Mouse (Mus musculus): ENCODE data around the gene Ephx1. TPM values are rescaled to one million over a fixed set of nuclear protein-coding genes. Genes with fewer than 3 reads are reported as not detected.

The Ephx1 gene
- polyA plus RNA-seq, 1 experiment from 2014 or later, result 3.8 TPM

GRCm38 (mm10) chr1:180974126-180974746 lies 46.5 kb downstream of the Ephx1 start:
- H3K4me3 ChIP-seq (ENCODE audit: low read length), result no peak overlapping the region
- H3K9me3 ChIP-seq (ENCODE audit: control insufficient read depth, low read length), result no peaks in the 10 kb centered on the region
- no peaks in the 10 kb centered on the region for H3K4me1 ChIP-seq (ENCODE audit: control insufficient read depth, insufficient read depth, low read length)
- H3K4me2 ChIP-seq (replicated peaks; ENCODE audit: low read depth, low read length), result no peak overlapping the region
- WGBS, result 59% methylated on average over 14 of the region's 14 CpGs
- peak; percentile 63; the same call in 1 of the 2 replicates for ATAC-seq (ENCODE audit: low FRiP score, low TSS enrichment)
- H3K9ac ChIP-seq (ENCODE audit: low read depth, low read length), result no peak overlapping the region
- H3K27ac ChIP-seq (ENCODE audit: low read depth, low read length), result no peak overlapping the region
- H3K36me3 ChIP-seq (ENCODE audit: control insufficient read depth, insufficient read depth, low read length), result no peaks in the 10 kb centered on the region
- H3K27me3 ChIP-seq (ENCODE audit: control insufficient read depth, insufficient read depth, low read length), result no peaks in the 10 kb centered on the region

- Histone ChIP-seq H3K9me3 (ENCODE audit: control insufficient read depth, low read length) (no peaks in the 10 kb centered on the region), H3K27ac (ENCODE audit: low read depth, low read length) (no peak overlapping the region), H3K4me3 (ENCODE audit: low read length) (no peak overlapping the region), H3K9ac (ENCODE audit: low read depth, low read length) (no peak overlapping the region), H3K27me3 (ENCODE audit: control insufficient read depth, insufficient read depth, low read length) (no peaks in the 10 kb centered on the region), H3K4me2 (replicated peaks; ENCODE audit: low read depth, low read length) (no peak overlapping the region), H3K36me3 (ENCODE audit: control insufficient read depth, insufficient read depth, low read length) (no peaks in the 10 kb centered on the region), H3K4me1 (ENCODE audit: control insufficient read depth, insufficient read depth, low read length) (no peaks in the 10 kb centered on the region)
- WGBS, result 96% methylated on average over 9 of the region's 11 CpGs
- ATAC-seq (ENCODE audit: low FRiP score, low TSS enrichment), result no peak
These were observed 47.8 kb downstream of the Ephx1 start for GRCm38 (mm10) chr1:180972941-180973340.

- H3K4me1 ChIP-seq (ENCODE audit: control insufficient read depth, insufficient read depth, low read length), result 0 out of 2 replicates have a peak, but pooled peaks cover 4% of the 10 kb centered on the region
- no peak overlapping the region for H3K4me3 ChIP-seq (ENCODE audit: low read length)
- no peaks in the 10 kb centered on the region for H3K9me3 ChIP-seq (ENCODE audit: control insufficient read depth, low read length)
- no peak overlapping the region for H3K4me2 ChIP-seq (replicated peaks; ENCODE audit: low read depth, low read length)
- no peak overlapping the region for H3K9ac ChIP-seq (ENCODE audit: low read depth, low read length)
- H3K27me3 ChIP-seq (ENCODE audit: control insufficient read depth, insufficient read depth, low read length), result no peaks in the 10 kb centered on the region
- 80% methylated on average over 7 of the region's 7 CpGs for WGBS
- no peak overlapping the region for H3K27ac ChIP-seq (ENCODE audit: low read depth, low read length)
- H3K36me3 ChIP-seq (ENCODE audit: control insufficient read depth, insufficient read depth, low read length), result no peaks in the 10 kb centered on the region; the same call in 1 of the 2 replicates
- no peak for ATAC-seq (ENCODE audit: low FRiP score, low TSS enrichment)
These were observed 53.4 kb downstream of the Ephx1 start for GRCm38 (mm10) chr1:180967261-180967660.

- H3K4me1 ChIP-seq (ENCODE audit: control insufficient read depth, insufficient read depth, low read length), result 0 out of 2 replicates have a peak, but pooled peaks cover 4% of the 10 kb centered on the region
- H3K27me3 ChIP-seq (ENCODE audit: control insufficient read depth, insufficient read depth, low read length), result no peaks in the 10 kb centered on the region
- no peaks in the 10 kb centered on the region; the same call in 1 of the 2 replicates for H3K36me3 ChIP-seq (ENCODE audit: control insufficient read depth, insufficient read depth, low read length)
- 58% methylated on average over 3 of the region's 3 CpGs for WGBS
- ATAC-seq (ENCODE audit: low FRiP score, low TSS enrichment), result no peak
- no peaks in the 10 kb centered on the region for H3K9me3 ChIP-seq (ENCODE audit: control insufficient read depth, low read length)
- no peak overlapping the region for H3K4me3 ChIP-seq (ENCODE audit: low read length)
- H3K27ac ChIP-seq (ENCODE audit: low read depth, low read length), result no peak overlapping the region
- no peak overlapping the region for H3K9ac ChIP-seq (ENCODE audit: low read depth, low read length)
- no peak overlapping the region for H3K4me2 ChIP-seq (replicated peaks; ENCODE audit: low read depth, low read length)
These were observed 54.2 kb downstream of the Ephx1 start for GRCm38 (mm10) chr1:180966542-180966941.

- Histone ChIP-seq H3K27me3 (ENCODE audit: control insufficient read depth, insufficient read depth, low read length) (no peaks in the 10 kb centered on the region), H3K9me3 (ENCODE audit: control insufficient read depth, low read length) (no peaks in the 10 kb centered on the region), H3K4me1 (ENCODE audit: control insufficient read depth, insufficient read depth, low read length) (0 out of 2 replicates have a peak, but pooled peaks cover 4% of the 10 kb centered on the region), H3K36me3 (ENCODE audit: control insufficient read depth, insufficient read depth, low read length) (no peaks in the 10 kb centered on the region; the same call in 1 of the 2 replicates), H3K27ac (ENCODE audit: low read depth, low read length) (no peak overlapping the region), H3K9ac (ENCODE audit: low read depth, low read length) (no peak overlapping the region), H3K4me3 (ENCODE audit: low read length) (no peak overlapping the region), H3K4me2 (replicated peaks; ENCODE audit: low read depth, low read length) (no peak overlapping the region)
- WGBS, result 86% methylated on average over 3 of the region's 3 CpGs
- ATAC-seq (ENCODE audit: low FRiP score, low TSS enrichment), result no peak
These were observed 54.9 kb downstream of the Ephx1 start for GRCm38 (mm10) chr1:180965786-180966185.

GRCm38 (mm10) chr1:180958797-180959196 lies 61.9 kb downstream of the Ephx1 start:
- H3K4me1 ChIP-seq (ENCODE audit: control insufficient read depth, insufficient read depth, low read length), result no peaks in the 10 kb centered on the region
- no peak overlapping the region for H3K9ac ChIP-seq (ENCODE audit: low read depth, low read length)
- H3K27ac ChIP-seq (ENCODE audit: low read depth, low read length), result no peak overlapping the region
- no peaks in the 10 kb centered on the region for H3K27me3 ChIP-seq (ENCODE audit: control insufficient read depth, insufficient read depth, low read length)
- 73% methylated on average over 3 of the region's 3 CpGs for WGBS
- H3K4me2 ChIP-seq (replicated peaks; ENCODE audit: low read depth, low read length), result no peak overlapping the region
- H3K9me3 ChIP-seq (ENCODE audit: control insufficient read depth, low read length), result no peaks in the 10 kb centered on the region
- H3K36me3 ChIP-seq (ENCODE audit: control insufficient read depth, insufficient read depth, low read length), result no peaks in the 10 kb centered on the region; the same call in 1 of the 2 replicates
- ATAC-seq (ENCODE audit: low FRiP score, low TSS enrichment), result no peak
- H3K4me3 ChIP-seq (ENCODE audit: low read length), result no peak overlapping the region

GRCm38 (mm10) chr1:180957989-180958388 lies 62.7 kb downstream of the Ephx1 start:
- H3K4me1 ChIP-seq (ENCODE audit: control insufficient read depth, insufficient read depth, low read length), result no peaks in the 10 kb centered on the region
- no peak overlapping the region for H3K27ac ChIP-seq (ENCODE audit: low read depth, low read length)
- 92% methylated on average over 3 of the region's 3 CpGs for WGBS
- H3K9me3 ChIP-seq (ENCODE audit: control insufficient read depth, low read length), result no peaks in the 10 kb centered on the region
- no peaks in the 10 kb centered on the region; the same call in 1 of the 2 replicates for H3K36me3 ChIP-seq (ENCODE audit: control insufficient read depth, insufficient read depth, low read length)
- no peak for ATAC-seq (ENCODE audit: low FRiP score, low TSS enrichment)
- no peaks in the 10 kb centered on the region for H3K27me3 ChIP-seq (ENCODE audit: control insufficient read depth, insufficient read depth, low read length)
- H3K4me2 ChIP-seq (replicated peaks; ENCODE audit: low read depth, low read length), result no peak overlapping the region
- H3K4me3 ChIP-seq (ENCODE audit: low read length), result no peak overlapping the region
- no peak overlapping the region for H3K9ac ChIP-seq (ENCODE audit: low read depth, low read length)

GRCm38 (mm10) chr1:180956973-180957381 lies 63.7 kb downstream of the Ephx1 start:
- no peak overlapping the region for H3K4me2 ChIP-seq (replicated peaks; ENCODE audit: low read depth, low read length)
- H3K4me1 ChIP-seq (ENCODE audit: control insufficient read depth, insufficient read depth, low read length), result no peaks in the 10 kb centered on the region
- H3K4me3 ChIP-seq (ENCODE audit: low read length), result no peak overlapping the region
- no peaks in the 10 kb centered on the region for H3K27me3 ChIP-seq (ENCODE audit: control insufficient read depth, insufficient read depth, low read length)
- no peaks in the 10 kb centered on the region; the same call in 1 of the 2 replicates for H3K36me3 ChIP-seq (ENCODE audit: control insufficient read depth, insufficient read depth, low read length)
- no peak overlapping the region for H3K27ac ChIP-seq (ENCODE audit: low read depth, low read length)
- H3K9me3 ChIP-seq (ENCODE audit: control insufficient read depth, low read length), result no peaks in the 10 kb centered on the region
- H3K9ac ChIP-seq (ENCODE audit: low read depth, low read length), result no peak overlapping the region
- 0 out of 2 replicates have a peak, but pooled peaks have one; percentile 50 for ATAC-seq (ENCODE audit: low FRiP score, low TSS enrichment)
- WGBS, result 78% methylated on average over 8 of the region's 8 CpGs

- H3K27ac ChIP-seq (ENCODE audit: low read depth, low read length), result no peak overlapping the region
These were observed 64.3 kb downstream of the Ephx1 start for GRCm38 (mm10) chr1:180956401-180956800.

More at GRCm38 (mm10) chr1:180956401-180956800, 64.3 kb downstream of the Ephx1 start:
- Histone ChIP-seq H3K27me3 (ENCODE audit: control insufficient read depth, insufficient read depth, low read length) (no peaks in the 10 kb centered on the region), H3K9ac (ENCODE audit: low read depth, low read length) (no peak overlapping the region), H3K4me1 (ENCODE audit: control insufficient read depth, insufficient read depth, low read length) (no peaks in the 10 kb centered on the region), H3K4me3 (ENCODE audit: low read length) (no peak overlapping the region), H3K9me3 (ENCODE audit: control insufficient read depth, low read length) (no peaks in the 10 kb centered on the region), H3K36me3 (ENCODE audit: control insufficient read depth, insufficient read depth, low read length) (no peaks in the 10 kb centered on the region; the same call in 1 of the 2 replicates), H3K4me2 (replicated peaks; ENCODE audit: low read depth, low read length) (no peak overlapping the region)
- ATAC-seq (ENCODE audit: low FRiP score, low TSS enrichment), result no peak
- WGBS, result 89% methylated on average over 8 of the region's 8 CpGs
